18 mouse cellular contexts compared by ENCODE assay signal in the genomic region with DNA sequence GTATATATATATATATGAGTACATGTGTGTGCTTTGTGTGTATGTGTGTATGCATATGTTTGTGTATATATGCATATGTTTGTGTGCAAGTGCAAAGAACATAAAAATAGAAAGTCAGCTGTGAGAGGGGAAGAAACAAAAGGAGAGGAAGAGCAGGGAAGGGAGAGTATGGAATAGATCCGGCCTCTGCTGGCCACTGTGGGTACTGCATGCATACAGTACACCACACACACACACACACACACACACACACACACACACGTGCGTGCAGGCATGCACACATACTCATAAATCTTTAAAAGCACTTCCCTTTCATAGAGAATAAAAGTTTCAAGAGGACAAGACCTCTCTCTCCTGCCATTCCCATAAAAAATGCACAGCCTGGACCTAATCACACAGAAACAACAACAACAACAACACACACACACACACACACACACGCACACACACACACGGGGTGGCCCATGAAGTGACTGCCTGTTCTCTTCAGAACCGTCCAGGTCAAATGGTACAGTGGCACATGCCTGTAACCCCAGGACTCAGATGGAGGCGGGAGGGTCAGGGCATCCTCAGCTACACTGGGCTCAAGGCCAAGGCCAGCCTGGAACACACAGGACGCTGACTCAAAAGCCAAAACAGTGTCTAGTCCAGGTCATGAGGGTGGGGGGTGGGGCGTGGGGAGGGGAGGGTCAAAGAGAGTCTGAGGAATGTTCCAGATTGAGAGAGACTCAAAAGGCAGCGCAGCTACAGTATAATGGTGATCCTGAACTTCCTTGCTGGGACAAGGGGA. TPM values are rescaled to one million over a fixed set of nuclear protein-coding genes. Genes with fewer than 3 reads are reported as not detected.
DNase-seq lines count a peak whose midpoint lies in the region; ATAC-seq and TF ChIP-seq lines count a peak whose summit lies in the region.
"Had no signal": no experiment of that assay in that cellular context is flagged by ENCODE, and none has a peak within 500 bp of the region (broad histone marks: within the 10 kb centered on the region; RNA-seq: fewer than 3 reads in every experiment).

No protein-coding gene starts in this region.

- H3K9me3 ChIP-seq in heart, postnatal 0 days (replicated peaks; ENCODE audit: control insufficient read depth, low read length), result no peaks in the 10 kb centered on the region
- no peaks in the 10 kb centered on the region for H3K9me3 ChIP-seq in lung, embryonic 14.5 days (ENCODE audit: low read depth, low read length)
- no peaks in the 10 kb centered on the region for H3K9me3 ChIP-seq in hindbrain, embryonic 10.5 days
- H3K9me3 ChIP-seq: stomach, embryonic 15.5 days had no signal

- H3K27ac ChIP-seq in heart, postnatal 0 days (ENCODE audit: low read depth), result no peak overlapping the region
- H3K27ac ChIP-seq in lung, embryonic 14.5 days (ENCODE audit: low read depth), result no peak overlapping the region
- no peak overlapping the region for H3K27ac ChIP-seq in hindbrain, embryonic 10.5 days
- H3K27ac ChIP-seq: stomach, embryonic 15.5 days had no signal

- H3K4me1 ChIP-seq in heart, postnatal 0 days (ENCODE audit: control insufficient read depth, insufficient read depth), result no peaks in the 10 kb centered on the region
- no peaks in the 10 kb centered on the region for H3K4me1 ChIP-seq in lung, embryonic 14.5 days (ENCODE audit: insufficient read depth)
- H3K4me1 ChIP-seq in hindbrain, embryonic 10.5 days (replicated peaks), result peaks cover 18% of the 10 kb centered on the region
- H3K4me1 ChIP-seq: stomach, embryonic 15.5 days had no signal

- H3K4me3 ChIP-seq in heart, postnatal 0 days (ENCODE audit: low read depth, low read length), result no peak overlapping the region
- H3K4me3 ChIP-seq in lung, embryonic 14.5 days (ENCODE audit: low read depth, low read length), result no peak overlapping the region
- no peak overlapping the region for H3K4me3 ChIP-seq in hindbrain, embryonic 10.5 days
- H3K4me3 ChIP-seq: stomach, embryonic 15.5 days had no signal

- no peak overlapping the region for H3K9ac ChIP-seq in heart, postnatal 0 days (replicated peaks; ENCODE audit: low read depth, low read length)
- no peak overlapping the region for H3K9ac ChIP-seq in lung, embryonic 14.5 days
- H3K9ac ChIP-seq: stomach, embryonic 15.5 days had no signal

- no peak for ATAC-seq in heart, postnatal 0 days (ENCODE audit: insufficient read depth, low read depth)
- no peak for ATAC-seq in lung, embryonic 14.5 days (ENCODE audit: insufficient read depth)

- TF ChIP-seq CTCF in heart, postnatal 0 days (IDR thresholded peaks at IDR 0.05; ENCODE audit: low read depth), result 0 out of 2 replicates have a peak, but pooled peaks have one; percentile 3
- peak; percentile 55 for TF ChIP-seq CTCF in lung, embryonic 14.5 days (IDR thresholded peaks at IDR 0.05; ENCODE audit: low read depth)

- WGBS in heart, postnatal 0 days, result 72% methylated on average over 10 of the region's 10 CpGs
- 79% methylated on average over 10 of the region's 10 CpGs for WGBS in lung, embryonic 14.5 days
- 84% methylated on average over 10 of the region's 10 CpGs for WGBS in hindbrain, embryonic 10.5 days

- no peak for TF ChIP-seq EP300 in heart, postnatal 0 days (IDR thresholded peaks at IDR 0.05; ENCODE audit: low read depth)

- H3K27me3 ChIP-seq in heart, postnatal 0 days (ENCODE audit: control insufficient read depth, insufficient read depth, low read length), result peaks cover 18% of the 10 kb centered on the region; the same call in 1 of the 2 replicates
- H3K27me3 ChIP-seq in lung, embryonic 14.5 days (ENCODE audit: insufficient read depth, low read length), result no peaks in the 10 kb centered on the region
- H3K27me3 ChIP-seq in hindbrain, embryonic 10.5 days (ENCODE audit: insufficient read depth, poor library complexity, severe bottlenecking), result peaks cover 9% of the 10 kb centered on the region
- H3K27me3 ChIP-seq: stomach, embryonic 15.5 days had no signal

- H3K4me2 ChIP-seq in heart, postnatal 0 days (ENCODE audit: low read depth, low read length), result no peak overlapping the region
- H3K4me2 ChIP-seq in lung, embryonic 14.5 days, result no peak overlapping the region
- H3K4me2 ChIP-seq: stomach, embryonic 15.5 days had no signal

- H3K36me3 ChIP-seq in heart, postnatal 0 days (replicated peaks; ENCODE audit: control insufficient read depth, insufficient read depth, low read length), result no peaks in the 10 kb centered on the region
- H3K36me3 ChIP-seq in lung, embryonic 14.5 days (ENCODE audit: insufficient read depth), result no peaks in the 10 kb centered on the region
- H3K36me3 ChIP-seq in hindbrain, embryonic 10.5 days, result no peaks in the 10 kb centered on the region
- H3K36me3 ChIP-seq: stomach, embryonic 15.5 days had no signal

- no peak for DNase-seq in heart, postnatal 0 days (ENCODE audit: low spot score)
- no peak for DNase-seq in heart, adult 8-10 months (ENCODE audit: low spot score)
- no peak for DNase-seq in lung, embryonic 14.5 days
- DNase-seq in lung, postnatal 10 days, result no peak
- DNase-seq in ZHBTc4 (ENCODE audit: low read depth, low spot score) (peak; percentile 70), adipocyte (ENCODE audit: low spot score) (no peak)
- DNase-seq in cerebellum, postnatal 36 days, result peak; percentile 66
- no peak for DNase-seq in hindbrain, embryonic 10.5 days (ENCODE audit: low spot score)
- DNase-seq: adrenal gland, postnatal 14 days; heart, adult 11 months; heart, postnatal 14 days; lung, adult 2 months had no signal

RNA-seq across cellular contexts. Expression of gene 1700069L16Rik, which starts 2.2 kb away (rescaled TPM):
- not detected in 2 replicates for total RNA-seq in heart, postnatal 0 days (2014; rRNA removed; ENCODE audit: low replicate concordance)
- not detected in 2 replicates for polyA plus RNA-seq in heart, postnatal 0 days (2015; fragmentation: Nextera tagmentation; extraction: Ambion mirVana)
- not detected for total RNA-seq in heart, adult 8-10 months (2022)
- 0.38 TPM in 1 of 2 replicates, not detected in the other for polyA plus RNA-seq in lung, embryonic 14.5 days (2014; fragmentation: Nextera tagmentation; extraction: Ambion mirVana)
- not detected in 2 replicates for polyA plus RNA-seq in hindbrain, embryonic 10.5 days (2016; fragmentation: Nextera tagmentation; extraction: Ambion mirVana)
- total RNA-seq: adrenal gland, postnatal 14 days; common myeloid progenitor, adult 5-6 weeks; heart, postnatal 14 days; left cerebral cortex, postnatal 14 days; megakaryocyte-erythroid progenitor cell, adult 5-6 weeks had no signal
- polyA plus RNA-seq: C2C12; intestine, embryonic 14.5 days; lung, adult 2 months; stomach, embryonic 15.5 days had no signal

RNA-seq across cellular contexts. Expression of gene Ficd, which starts 13.2 kb away (rescaled TPM):
- 5.5 and 7.1 TPM in 2 replicates for total RNA-seq in heart, postnatal 0 days (2014; rRNA removed; ENCODE audit: low replicate concordance)
- 4.1 and 5.3 TPM in 2 replicates for polyA plus RNA-seq in heart, postnatal 0 days (2015; fragmentation: Nextera tagmentation; extraction: Ambion mirVana)
- 10 to 100 TPM; 10.2 to 11.6 (median 10.8) TPM for total RNA-seq in heart, adult 8-10 months (2022)
- polyA plus RNA-seq in lung, embryonic 14.5 days (2014; fragmentation: Nextera tagmentation; extraction: Ambion mirVana), result 3.6 and 4.3 TPM in 2 replicates
- polyA plus RNA-seq in hindbrain, embryonic 10.5 days (2016; fragmentation: Nextera tagmentation; extraction: Ambion mirVana), result 5.3 and 5.6 TPM in 2 replicates

RNA-seq across cellular contexts. Expression of gene Sart3, which starts 49.9 kb away (rescaled TPM):
- 15.8 and 22.3 TPM in 2 replicates for total RNA-seq in heart, postnatal 0 days (2014; rRNA removed; ENCODE audit: low replicate concordance)
- 11.9 and 12.8 TPM in 2 replicates for polyA plus RNA-seq in heart, postnatal 0 days (2015; fragmentation: Nextera tagmentation; extraction: Ambion mirVana)
- 10 to 100 TPM; 11.2 to 12.6 (median 12.2) TPM for total RNA-seq in heart, adult 8-10 months (2022)
- polyA plus RNA-seq in lung, embryonic 14.5 days (2014; fragmentation: Nextera tagmentation; extraction: Ambion mirVana), result 53.8 and 63.1 TPM in 2 replicates
- polyA plus RNA-seq in hindbrain, embryonic 10.5 days (2016; fragmentation: Nextera tagmentation; extraction: Ambion mirVana), result 66.0 and 77.9 TPM in 2 replicates

RNA-seq across cellular contexts. Expression of gene Iscu, which starts 50.1 kb away (rescaled TPM):
- 116 and 149 TPM in 2 replicates for total RNA-seq in heart, postnatal 0 days (2014; rRNA removed; ENCODE audit: low replicate concordance)
- 210 and 215 TPM in 2 replicates for polyA plus RNA-seq in heart, postnatal 0 days (2015; fragmentation: Nextera tagmentation; extraction: Ambion mirVana)
- total RNA-seq in heart, adult 8-10 months (2022), result 100 to 1,000 TPM; 195 to 224 (median 212) TPM
- 112 and 116 TPM in 2 replicates for polyA plus RNA-seq in lung, embryonic 14.5 days (2014; fragmentation: Nextera tagmentation; extraction: Ambion mirVana)
- 103 and 116 TPM in 2 replicates for polyA plus RNA-seq in hindbrain, embryonic 10.5 days (2016; fragmentation: Nextera tagmentation; extraction: Ambion mirVana)

Comparison
In these comparisons a context has a peak if more than half of its experiments do, and no peak if none do; other contexts are left out.
1. DNase-seq: peak in ZHBTc4 (single experiment) and cerebellum, postnatal 36 days (2 of 2); none in heart, postnatal 0 days (single experiment), heart, adult 8-10 months (single experiment), lung, embryonic 14.5 days (single experiment), lung, postnatal 10 days (single experiment), hindbrain, embryonic 10.5 days (single experiment) and adipocyte (single experiment).